Mouse (Mus musculus) limb, embryonic 15.5 days (tissue): ENCODE results near the gene Arfip1. TPM values are rescaled to one million over a fixed set of nuclear protein-coding genes. Genes with fewer than 3 reads are reported as not detected.

Source experiments
- polyA plus RNA-seq: library from polyadenylated mRNA; unstranded; fragments of >200 nt; fragmentation: Nextera tagmentation; extraction: Ambion mirVana; gene quantifications from 2 replicates; pipeline ENCODE4 v1.2.1, GENCODE M21; 2015

Arfip1 gene
- polyA plus RNA-seq, 1 experiment from 2014 or later, result 54.5 TPM

Other genes starting within 250 kb of the Arfip1 start
- 10.7 and 11.5 TPM in 2 replicates for gene Fhdc1, start 102.2 kb downstream of the Arfip1 start, polyA plus RNA-seq
- 2.4 and 3.0 TPM in 2 replicates for gene Tigd4, start 10.9 kb upstream of the Arfip1 start, polyA plus RNA-seq
- gene Tmem154, start 83.6 kb upstream of the Arfip1 start, polyA plus RNA-seq, result 15.3 and 16.5 TPM in 2 replicates
- 11.4 and 13.6 TPM in 2 replicates for gene Fbxw7, start 232.6 kb upstream of the Arfip1 start, polyA plus RNA-seq